Mouse (Mus musculus) intestine, postnatal 0 days (tissue): ENCODE measurements at regions not wholly inside any gene's neighbourhood (a gene's known extent, or its start where the extent isn't known, plus 50 kb on each side); places are given as distances from the start of the nearest gene placed in this dataset.

Experiments used
- ATAC-seq: fragments of 200-750 bp; cut with Nextera tagmentation; 2 replicates; pipeline ENCODE4 v1.8.0; 2017; ENCODE audit warnings: mild to moderate bottlenecking, moderate TSS enrichment, moderate library complexity
- H3K27ac ChIP-seq: fragments of 300-500 bp; sonication (generic); 2 replicates; pipeline ENCODE4 v1.5.1; 2014; ENCODE audit warnings: mild to moderate bottlenecking, low read depth, low read length, moderate library complexity
- H3K27me3 ChIP-seq: fragments of 300-500 bp; sonication (generic); replicated peaks from 2 replicates; pipeline ENCODE4 v1.6.1; 2014; ENCODE audit warnings: low read length, mixed read lengths; ENCODE audit not compliant: control insufficient read depth, insufficient read depth
- H3K36me3 ChIP-seq: fragments of 300-500 bp; sonication (generic); 2 replicates; pipeline ENCODE4 v1.6.1; 2014; ENCODE audit warnings: mild to moderate bottlenecking, moderate library complexity; ENCODE audit not compliant: control insufficient read depth, insufficient read depth
- H3K4me1 ChIP-seq: fragments of 300-500 bp; sonication (generic); replicated peaks from 2 replicates; pipeline ENCODE4 v1.6.1; 2014; ENCODE audit warnings: antibody characterized with exemption, low read length, mixed read lengths; ENCODE audit not compliant: control insufficient read depth, insufficient read depth
- H3K4me2 ChIP-seq: fragments of 300-500 bp; sonication (generic); replicated peaks from 2 replicates; pipeline ENCODE4 v1.6.1; 2014; ENCODE audit warnings: low read depth, mild to moderate bottlenecking, moderate library complexity
- H3K4me3 ChIP-seq: fragments of 300-500 bp; sonication (generic); 2 replicates; pipeline ENCODE4 v1.5.1; 2014; ENCODE audit warnings: low read depth, low read length
- H3K9ac ChIP-seq: fragments of 300-500 bp; sonication (generic); 2 replicates; pipeline ENCODE4 v1.6.1; 2014; ENCODE audit warnings: mild to moderate bottlenecking, low read depth, low read length
- H3K9me3 ChIP-seq: fragments of 300-500 bp; sonication (generic); 2 replicates; pipeline ENCODE4 v1.6.1; 2016; ENCODE audit warnings: mixed run types; ENCODE audit not compliant: control insufficient read depth
- CTCF ChIP-seq: sonication (generic); IDR thresholded peaks from 2 replicates; pipeline ENCODE4 v1.5.1; 2016; ENCODE audit warnings: low read depth, mild to moderate bottlenecking, control low read depth, antibody characterized with exemption, moderate library complexity
- WGBS: fragments of 180-500 bp; shearing (Covaris S2); extraction: QIAGEN DNeasy Blood & Tissue Kit; methylation state at CpG from one replicate; pipeline ENCODE4 v1.1.7; 2014; 5-methylcytosine and 5-hydroxymethylcytosine counted together

DNA sequence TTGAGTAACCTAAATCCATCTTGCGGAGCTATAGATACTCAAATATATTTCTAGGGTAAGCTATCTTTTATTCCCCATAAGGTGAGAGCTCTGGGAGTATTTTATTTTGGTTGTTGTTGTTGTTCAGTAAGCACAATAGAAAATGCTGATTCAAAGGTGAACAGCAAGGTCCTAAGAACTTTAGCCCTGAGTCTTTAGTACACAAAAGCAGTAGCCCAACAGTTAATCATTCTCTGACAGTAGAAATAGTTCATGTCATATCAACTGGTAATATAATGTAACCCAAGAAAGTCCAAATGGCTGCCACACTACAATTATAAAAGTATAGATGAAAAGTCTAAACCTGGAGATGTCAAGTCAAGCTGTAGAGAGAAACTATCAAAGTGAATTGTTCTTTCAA is 116.0 kb downstream of the Cep44 start:
- no peak for TF ChIP-seq CTCF
- H3K9me3 ChIP-seq, result no peaks in the 10 kb centered on the region
- H3K27me3 ChIP-seq, result no peaks in the 10 kb centered on the region
- no peak overlapping the region for H3K27ac ChIP-seq
- H3K4me2 ChIP-seq, result no peak overlapping the region
- no peak overlapping the region for H3K9ac ChIP-seq
- ATAC-seq, result no peak
- WGBS, result 98% methylated on average over 1 of the region's 1 CpGs
- H3K36me3 ChIP-seq, result no peaks in the 10 kb centered on the region
- H3K4me1 ChIP-seq, result no peaks in the 10 kb centered on the region
- H3K4me3 ChIP-seq, result no peak overlapping the region

DNA sequence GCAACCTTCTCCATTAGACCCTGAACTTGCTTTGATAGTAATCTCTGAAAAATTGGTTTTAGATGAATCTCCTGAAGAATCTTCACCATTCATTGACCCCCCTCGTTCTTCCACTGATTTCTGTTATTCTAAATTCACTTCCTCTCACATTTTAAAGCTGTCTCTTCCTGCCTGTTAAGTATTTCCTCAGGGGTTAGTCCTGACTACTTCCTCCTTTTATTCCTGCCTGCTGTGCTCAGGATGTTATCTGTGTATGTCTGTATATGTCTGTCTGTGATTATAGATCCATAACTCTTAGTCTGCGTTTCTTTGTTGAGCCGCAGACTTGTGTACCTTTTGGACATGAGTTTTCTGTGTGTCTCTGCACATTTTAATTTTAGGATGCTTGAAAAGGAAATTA is 117.6 kb downstream of the Hpgd start:
- WGBS, result 57% methylated on average over 3 of the region's 3 CpGs

DNA sequence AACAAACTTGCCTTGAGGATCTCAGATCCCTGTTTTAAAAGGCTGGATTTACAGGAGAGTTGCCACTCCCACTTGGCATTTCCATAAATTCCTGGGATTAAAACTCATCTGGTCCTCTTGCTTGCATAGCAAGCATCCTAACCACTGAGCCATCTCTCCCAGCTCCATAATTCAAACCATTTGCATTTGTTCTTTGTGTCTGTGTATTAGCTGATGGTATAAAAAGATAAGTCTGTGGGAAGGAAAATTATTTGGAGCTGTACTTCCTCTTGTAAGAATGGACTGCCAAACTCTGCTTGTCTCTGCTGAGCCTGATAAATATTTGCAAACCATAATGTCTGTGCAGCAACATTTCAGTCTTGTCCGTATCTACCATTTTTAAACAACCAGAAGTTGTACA is 116.0 kb downstream of the Hpgd start:
- Histone ChIP-seq H3K4me3 (no peak overlapping the region), H3K4me1 (no peaks in the 10 kb centered on the region), H3K4me2 (no peak overlapping the region), H3K27me3 (no peaks in the 10 kb centered on the region), H3K36me3 (no peaks in the 10 kb centered on the region), H3K9ac (no peak overlapping the region), H3K27ac (no peak overlapping the region), H3K9me3 (no peaks in the 10 kb centered on the region)
- no peak for TF ChIP-seq CTCF
- WGBS, result 51% methylated on average over 1 of the region's 1 CpGs
- ATAC-seq, result no peak

More for the DNA sequence above, 117.6 kb downstream of the Hpgd start:
- Histone ChIP-seq H3K4me3 (no peak overlapping the region), H3K27me3 (no peaks in the 10 kb centered on the region), H3K27ac (no peak overlapping the region), H3K9me3 (no peaks in the 10 kb centered on the region), H3K9ac (no peak overlapping the region), H3K4me2 (no peak overlapping the region), H3K4me1 (no peaks in the 10 kb centered on the region), H3K36me3 (no peaks in the 10 kb centered on the region)
- no peak for ATAC-seq
- no peak for TF ChIP-seq CTCF

DNA sequence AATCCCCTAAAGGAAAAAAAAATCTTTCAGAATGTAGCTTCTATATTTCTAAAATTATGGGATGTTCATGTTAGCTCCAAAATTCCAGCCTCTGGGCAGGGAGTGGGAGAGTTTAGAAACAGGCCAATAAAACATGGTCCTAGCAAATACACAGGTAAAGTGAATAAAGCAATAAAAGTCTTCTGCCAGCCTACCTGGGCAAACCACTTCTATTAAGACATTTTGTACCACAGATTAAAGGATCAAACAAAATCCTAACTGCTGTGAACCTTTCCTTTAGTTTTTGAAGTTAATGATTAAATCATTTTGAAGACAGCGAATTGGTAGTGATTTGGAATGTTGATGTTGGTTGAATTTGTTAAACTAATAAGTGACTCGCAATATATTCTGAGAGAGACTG is 112.9 kb downstream of the Hpgd start:
- Histone ChIP-seq H3K27ac (no peak overlapping the region), H3K4me1 (no peaks in the 10 kb centered on the region), H3K4me2 (no peak overlapping the region), H3K9me3 (no peaks in the 10 kb centered on the region), H3K27me3 (no peaks in the 10 kb centered on the region), H3K9ac (no peak overlapping the region), H3K36me3 (no peaks in the 10 kb centered on the region), H3K4me3 (no peak overlapping the region)
- 19% methylated on average over 2 of the region's 2 CpGs for WGBS
- ATAC-seq, result 0 out of 2 replicates have a peak, but pooled peaks have one; percentile 38
- TF ChIP-seq CTCF, result no peak

DNA sequence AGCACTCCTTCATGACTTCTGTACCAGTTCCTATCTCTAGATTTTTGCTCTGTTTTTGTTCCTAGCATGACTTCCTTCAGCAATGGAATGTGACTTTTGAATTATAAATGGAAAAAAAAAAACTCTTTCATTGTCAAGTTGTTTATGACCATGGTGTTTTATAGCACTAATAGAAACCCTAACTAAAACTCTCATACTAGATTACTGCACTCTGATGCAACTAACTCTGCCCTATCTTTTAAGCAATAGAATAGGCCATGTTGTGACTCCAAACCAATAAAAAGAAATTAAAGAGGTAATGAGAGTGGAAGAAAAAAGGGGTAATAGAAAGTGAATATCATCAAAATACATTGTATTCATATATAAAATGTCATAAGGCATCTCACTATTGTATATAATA is 111.9 kb downstream of the Hpgd start:
- Histone ChIP-seq H3K27ac (no peak overlapping the region), H3K4me2 (no peak overlapping the region), H3K36me3 (no peaks in the 10 kb centered on the region), H3K9ac (no peak overlapping the region), H3K27me3 (no peaks in the 10 kb centered on the region), H3K9me3 (no peaks in the 10 kb centered on the region), H3K4me1 (no peaks in the 10 kb centered on the region), H3K4me3 (no peak overlapping the region)
- ATAC-seq, result peak; percentile 60; the same call in 1 of the 2 replicates
- no peak for TF ChIP-seq CTCF

DNA sequence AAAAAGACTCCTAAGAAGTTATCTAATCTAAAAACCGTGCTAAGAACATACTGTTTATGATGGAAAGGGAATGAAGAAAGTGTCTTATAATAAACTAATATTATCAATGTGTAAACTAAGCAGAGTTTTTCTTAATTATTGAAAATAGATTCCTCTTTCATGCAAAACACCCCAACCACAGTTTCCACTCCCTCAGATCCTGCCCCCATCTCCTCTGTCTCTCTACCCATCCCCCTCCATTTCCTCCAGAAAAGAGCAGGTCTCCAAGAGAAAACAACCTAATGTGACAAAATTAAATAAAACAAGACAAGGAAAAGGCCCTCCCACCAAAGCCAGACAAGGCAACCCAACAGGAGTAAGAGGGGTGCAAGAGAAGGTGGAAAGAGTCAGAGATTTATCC is 103.2 kb downstream of the Hpgd start:
- no peak for TF ChIP-seq CTCF
- no peaks in the 10 kb centered on the region for H3K4me1 ChIP-seq
- H3K9me3 ChIP-seq, result no peaks in the 10 kb centered on the region
- 49% methylated on average over 1 of the region's 1 CpGs for WGBS
- H3K9ac ChIP-seq, result no peak overlapping the region
- H3K4me3 ChIP-seq, result no peak overlapping the region
- no peak overlapping the region for H3K4me2 ChIP-seq
- H3K36me3 ChIP-seq, result no peaks in the 10 kb centered on the region
- H3K27ac ChIP-seq, result no peak overlapping the region
- no peak for ATAC-seq
- no peaks in the 10 kb centered on the region for H3K27me3 ChIP-seq

DNA sequence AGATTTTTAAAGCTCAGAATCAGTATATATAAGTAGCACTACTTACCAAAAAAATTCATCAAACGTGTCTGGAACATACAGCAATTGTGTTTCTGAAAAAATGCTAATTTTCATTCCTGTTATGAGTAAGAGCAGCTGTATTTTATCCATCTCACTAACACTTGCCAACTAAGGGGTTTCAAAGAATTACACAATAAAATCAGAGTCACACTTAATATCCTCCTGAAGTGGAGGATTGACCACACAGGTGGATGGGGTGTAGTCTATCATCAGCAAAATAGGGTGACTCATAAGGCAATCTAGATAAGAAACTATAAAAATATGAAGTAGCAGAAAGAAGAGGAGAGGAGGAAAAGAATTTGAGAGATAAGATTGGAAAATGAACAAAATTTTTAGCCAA is 102.0 kb downstream of the Hpgd start:
- 38% methylated on average over 1 of the region's 1 CpGs for WGBS
- H3K4me3 ChIP-seq, result no peak overlapping the region
- no peak overlapping the region for H3K27ac ChIP-seq
- H3K4me1 ChIP-seq, result no peaks in the 10 kb centered on the region
- no peaks in the 10 kb centered on the region for H3K9me3 ChIP-seq
- H3K4me2 ChIP-seq, result no peak overlapping the region
- H3K27me3 ChIP-seq, result no peaks in the 10 kb centered on the region
- no peak overlapping the region for H3K9ac ChIP-seq
- H3K36me3 ChIP-seq, result no peaks in the 10 kb centered on the region
- no peak for TF ChIP-seq CTCF
- no peak for ATAC-seq
